Mouse (Mus musculus) hindbrain, embryonic 11.5 days (tissue): ENCODE data around the gene Rgl1. TPM values are rescaled to one million over a fixed set of nuclear protein-coding genes. Genes with fewer than 3 reads are reported as not detected.

ENCODE experiments used
- ATAC-seq: fragments of 200-750 bp; cut with Nextera tagmentation; 2 replicates; pipeline ENCODE4 v1.8.0; 2017; ENCODE audit warnings: mild to moderate bottlenecking, moderate TSS enrichment, moderate library complexity; ENCODE audit not compliant: low FRiP score
- DNase-seq: peaks from one replicate; pipeline ENCODE4 v3.0.0-alpha.2; 2015; ENCODE audit warnings: low spot score
- H3K27ac ChIP-seq: fragments of 300-500 bp; sonication (generic); 2 replicates; pipeline ENCODE4 v1.5.1; 2014; ENCODE audit warnings: mild to moderate bottlenecking, low read depth, low read length
- H3K27me3 ChIP-seq: fragments of 300-500 bp; sonication (generic); 2 replicates; pipeline ENCODE4 v1.6.1; 2014; ENCODE audit warnings: mild to moderate bottlenecking, low read length, moderate library complexity, mixed read lengths; ENCODE audit not compliant: control insufficient read depth, insufficient read depth
- H3K36me3 ChIP-seq: fragments of 300-500 bp; sonication (generic); 2 replicates; pipeline ENCODE4 v1.6.1; 2014; ENCODE audit warnings: mild to moderate bottlenecking, low read length, moderate library complexity, mixed read lengths; ENCODE audit not compliant: control insufficient read depth, insufficient read depth
- H3K4me1 ChIP-seq: fragments of 300-500 bp; sonication (generic); replicated peaks from 2 replicates; pipeline ENCODE4 v1.6.1; 2014; ENCODE audit warnings: low read length, mixed read lengths; ENCODE audit not compliant: control insufficient read depth, insufficient read depth
- H3K4me2 ChIP-seq: fragments of 300-500 bp; sonication (generic); replicated peaks from 2 replicates; pipeline ENCODE4 v1.6.1; 2014; ENCODE audit warnings: mild to moderate bottlenecking, low read depth, low read length
- H3K4me3 ChIP-seq: fragments of 300-500 bp; sonication (generic); 2 replicates; pipeline ENCODE4 v1.5.1; 2014; ENCODE audit warnings: low read depth, low read length
- H3K9ac ChIP-seq: fragments of 300-500 bp; sonication (generic); 2 replicates; pipeline ENCODE4 v1.6.1; 2014; ENCODE audit warnings: low read depth, low read length
- H3K9me3 ChIP-seq: fragments of 300-500 bp; sonication (generic); 2 replicates; pipeline ENCODE4 v1.6.1; 2016; ENCODE audit warnings: low read length; ENCODE audit not compliant: control insufficient read depth
- WGBS: fragments of 180-500 bp; shearing (Covaris S2); extraction: QIAGEN DNeasy Blood & Tissue Kit; methylation state at CpG from one replicate; pipeline ENCODE4 v1.1.7; 2014; 5-methylcytosine and 5-hydroxymethylcytosine counted together
- polyA plus RNA-seq: library from polyadenylated mRNA; unstranded; fragments of >200 nt; fragmentation: Nextera tagmentation; extraction: Ambion mirVana; gene quantifications from 2 replicates; pipeline ENCODE4 v1.2.1, GENCODE M21; 2014

The Rgl1 gene
- polyA plus RNA-seq, 1 experiment from 2014 or later, result 26.6 TPM

GRCm38 (mm10) chr1:152621624-152622023, 144.5 kb downstream of the Rgl1 start:
- peaks cover 6% of the 10 kb centered on the region for H3K4me1 ChIP-seq
- ATAC-seq, result no peak
- H3K4me2 ChIP-seq, result no peak overlapping the region
- no peak overlapping the region for H3K27ac ChIP-seq
- H3K36me3 ChIP-seq, result no peaks in the 10 kb centered on the region
- WGBS, result 89% methylated on average over 4 of the region's 4 CpGs
- no peak overlapping the region for H3K4me3 ChIP-seq
- no peak overlapping the region for H3K9ac ChIP-seq
- no peaks in the 10 kb centered on the region; the same call in 1 of the 2 replicates for H3K27me3 ChIP-seq
- H3K9me3 ChIP-seq, result no peaks in the 10 kb centered on the region
- no peak for DNase-seq

DNA sequence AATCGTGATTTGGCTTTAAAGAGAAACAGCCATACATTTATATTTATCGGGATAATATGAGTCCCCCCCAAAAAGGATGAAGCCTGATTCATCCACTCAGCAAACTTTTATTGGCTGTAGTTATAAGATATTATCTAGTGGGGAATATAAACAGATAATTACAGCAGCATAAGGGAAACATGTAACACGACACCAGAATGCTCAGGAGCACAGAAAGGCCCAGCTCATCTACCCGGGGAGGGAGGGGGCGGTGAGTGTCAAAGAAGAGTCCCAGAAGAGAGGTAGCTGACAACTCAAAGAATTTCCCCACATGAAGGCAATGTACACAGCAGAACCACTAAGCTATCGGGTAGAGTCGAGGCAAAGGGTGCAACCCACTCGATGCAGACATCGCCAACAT, 146.8 kb downstream of the Rgl1 start:
- no peaks in the 10 kb centered on the region for H3K36me3 ChIP-seq
- 84% methylated on average over 9 of the region's 9 CpGs for WGBS
- no peak for ATAC-seq

DNA sequence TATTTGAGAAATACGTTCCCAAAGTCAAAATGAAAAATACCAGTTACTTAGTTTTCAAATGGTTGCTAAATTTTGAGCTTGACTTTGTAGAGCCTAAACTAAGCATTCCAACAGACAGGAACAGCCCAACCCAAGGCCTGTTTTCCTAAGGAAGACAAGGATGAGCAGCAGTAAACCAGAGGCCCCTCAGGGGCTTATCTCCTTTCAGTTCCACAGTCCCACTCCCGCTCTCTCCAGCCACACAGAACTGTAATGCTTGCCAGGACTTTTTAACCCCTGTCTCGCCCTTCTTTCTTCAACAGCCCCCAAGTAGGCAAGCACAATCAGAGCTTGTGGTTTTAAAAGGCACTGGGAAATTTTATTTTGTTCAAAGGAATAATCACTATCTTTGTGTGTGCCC, 147.3 kb downstream of the Rgl1 start:
- H3K4me3 ChIP-seq, result no peak overlapping the region
- no peak overlapping the region for H3K4me2 ChIP-seq
- peaks cover 3% of the 10 kb centered on the region for H3K4me1 ChIP-seq
- H3K27me3 ChIP-seq, result no peaks in the 10 kb centered on the region
- DNase-seq (no peak), ATAC-seq (no peak)
- 94% methylated on average over 3 of the region's 3 CpGs for WGBS
- H3K9ac ChIP-seq, result no peak overlapping the region
- no peaks in the 10 kb centered on the region for H3K9me3 ChIP-seq
- H3K27ac ChIP-seq, result no peak overlapping the region
- no peaks in the 10 kb centered on the region for H3K36me3 ChIP-seq

More for the DNA sequence above, 146.8 kb downstream of the Rgl1 start:
- no peak overlapping the region for H3K4me3 ChIP-seq
- no peak for DNase-seq
- H3K27ac ChIP-seq, result no peak overlapping the region
- H3K9ac ChIP-seq, result no peak overlapping the region
- peaks cover 3% of the 10 kb centered on the region for H3K4me1 ChIP-seq
- no peak overlapping the region for H3K4me2 ChIP-seq
- H3K9me3 ChIP-seq, result no peaks in the 10 kb centered on the region
- no peaks in the 10 kb centered on the region for H3K27me3 ChIP-seq

DNA sequence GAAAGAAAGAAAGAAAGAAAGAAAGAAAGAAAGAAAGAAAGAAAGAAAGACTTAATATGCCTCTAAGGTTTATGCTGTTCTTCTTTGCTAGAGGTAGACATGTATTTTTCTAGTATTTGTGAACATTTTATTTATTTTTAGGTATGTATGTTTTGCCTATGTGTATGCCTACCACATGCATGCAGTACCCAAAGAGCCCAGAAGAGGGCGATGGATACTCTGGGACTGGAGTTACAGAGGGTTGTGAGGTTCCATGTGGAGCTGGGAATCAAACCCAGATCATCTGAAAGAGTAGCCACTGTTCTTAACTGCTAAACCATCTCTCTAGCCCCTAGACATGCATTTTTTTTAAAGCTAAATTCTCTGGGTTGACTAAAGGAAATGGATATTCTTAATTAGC, 147.8 kb downstream of the Rgl1 start:
- no peaks in the 10 kb centered on the region for H3K27me3 ChIP-seq
- H3K36me3 ChIP-seq, result no peaks in the 10 kb centered on the region
- no peak for ATAC-seq
- H3K9ac ChIP-seq, result no peak overlapping the region
- H3K9me3 ChIP-seq, result no peaks in the 10 kb centered on the region
- H3K27ac ChIP-seq, result no peak overlapping the region
- no peak for DNase-seq
- H3K4me2 ChIP-seq, result no peak overlapping the region
- no peaks in the 10 kb centered on the region; the same call in 1 of the 2 replicates for H3K4me1 ChIP-seq
- WGBS, result 43% methylated on average over 1 of the region's 1 CpGs
- H3K4me3 ChIP-seq, result no peak overlapping the region

DNA sequence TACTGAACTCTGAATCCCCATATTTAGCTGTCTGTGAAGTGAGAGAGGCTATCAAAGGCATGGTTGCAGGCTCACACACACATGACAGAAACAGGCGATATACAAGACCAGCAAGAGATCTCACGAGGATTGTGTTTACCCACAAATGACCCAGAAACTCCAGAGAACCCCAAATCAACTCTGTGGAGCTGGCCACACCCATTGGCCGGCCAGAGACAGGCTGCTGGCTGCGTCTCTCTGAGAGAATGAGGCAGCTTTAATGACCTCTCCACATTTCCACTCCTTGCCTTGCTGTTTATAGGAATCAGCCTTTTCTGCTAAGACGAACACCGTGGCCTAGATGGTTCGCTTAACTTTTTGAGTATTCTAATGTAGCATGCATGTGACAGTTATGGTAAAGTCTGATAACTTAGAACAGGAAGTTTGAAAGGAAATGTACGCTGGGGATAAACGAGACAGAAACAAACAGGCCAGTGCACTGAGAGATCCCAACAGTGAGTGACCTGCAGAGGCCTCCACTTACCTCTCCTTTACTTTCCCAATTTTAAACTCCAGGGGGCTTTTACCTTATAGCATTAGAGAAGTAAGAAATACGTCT, 148.3 kb downstream of the Rgl1 start:
- H3K9ac ChIP-seq, result no peak overlapping the region
- no peak overlapping the region for H3K27ac ChIP-seq
- H3K36me3 ChIP-seq, result no peaks in the 10 kb centered on the region
- H3K27me3 ChIP-seq, result no peaks in the 10 kb centered on the region
- no peak overlapping the region for H3K4me3 ChIP-seq
- H3K9me3 ChIP-seq, result no peaks in the 10 kb centered on the region
- no peaks in the 10 kb centered on the region; the same call in 1 of the 2 replicates for H3K4me1 ChIP-seq
- DNase-seq (no peak), ATAC-seq (no peak)
- 90% methylated on average over 10 of the region's 10 CpGs for WGBS
- no peak overlapping the region for H3K4me2 ChIP-seq

GRCm38 (mm10) chr1:152616777-152617057, 149.4 kb downstream of the Rgl1 start:
- Histone ChIP-seq H3K9ac (no peak overlapping the region), H3K27me3 (no peaks in the 10 kb centered on the region), H3K4me1 (no peaks in the 10 kb centered on the region), H3K36me3 (no peaks in the 10 kb centered on the region), H3K4me3 (no peak overlapping the region), H3K4me2 (no peak overlapping the region), H3K9me3 (no peaks in the 10 kb centered on the region), H3K27ac (no peak overlapping the region)
- no peak for DNase-seq
- no peak for ATAC-seq

DNA sequence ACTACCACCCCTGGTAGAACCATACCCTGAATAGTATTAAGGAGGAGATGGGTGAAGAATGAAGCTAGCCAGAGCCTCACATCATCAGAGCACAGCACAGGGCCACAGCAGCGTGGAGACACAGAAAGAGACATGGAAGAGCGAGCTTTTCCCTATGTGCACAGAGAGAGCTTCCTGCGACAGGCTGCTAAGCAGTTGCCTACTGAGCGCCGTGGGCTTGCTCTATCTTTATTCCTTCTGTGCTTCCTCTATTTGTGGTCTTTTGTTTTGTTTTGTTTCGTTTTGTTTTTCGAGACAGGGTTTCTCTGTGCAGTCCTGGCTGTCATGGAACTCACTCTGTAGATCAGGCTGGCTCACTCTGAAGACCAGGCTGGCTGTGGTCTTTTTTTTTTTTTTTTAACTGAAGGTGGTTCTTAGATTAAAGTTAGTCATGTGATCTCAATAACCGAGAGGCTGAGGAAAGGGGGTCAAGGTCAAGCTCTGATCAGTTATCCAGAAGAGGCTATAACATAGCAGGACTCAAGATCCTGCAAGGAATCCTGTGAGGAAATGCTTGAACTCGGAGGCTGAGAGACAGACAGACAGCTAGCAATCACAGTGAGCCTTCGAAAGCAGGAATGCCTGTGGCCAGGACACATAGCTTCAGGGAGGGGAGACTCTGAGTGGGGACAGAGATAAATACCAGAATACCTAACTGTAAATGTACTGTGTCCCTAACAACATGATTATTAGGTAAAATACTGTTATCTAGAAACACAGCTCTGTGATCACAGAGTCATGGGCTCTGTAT, 150.0 kb downstream of the Rgl1 start:
- no peak overlapping the region for H3K27ac ChIP-seq
- H3K36me3 ChIP-seq, result no peaks in the 10 kb centered on the region
- H3K4me1 ChIP-seq, result no peaks in the 10 kb centered on the region
- ATAC-seq (no peak), DNase-seq (no peak)
- no peaks in the 10 kb centered on the region for H3K27me3 ChIP-seq
- 84% methylated on average over 10 of the region's 10 CpGs for WGBS
- H3K4me2 ChIP-seq, result no peak overlapping the region
- no peaks in the 10 kb centered on the region for H3K9me3 ChIP-seq
- H3K4me3 ChIP-seq, result no peak overlapping the region
- H3K9ac ChIP-seq, result no peak overlapping the region

- DNase-seq (no peak), ATAC-seq (no peak)
- no peak overlapping the region for H3K9ac ChIP-seq
- H3K4me1 ChIP-seq, result no peaks in the 10 kb centered on the region
- no peak overlapping the region for H3K4me2 ChIP-seq
- no peak overlapping the region for H3K4me3 ChIP-seq
- H3K27me3 ChIP-seq, result no peaks in the 10 kb centered on the region
- no peak overlapping the region for H3K27ac ChIP-seq
- no peaks in the 10 kb centered on the region for H3K36me3 ChIP-seq
- no peaks in the 10 kb centered on the region for H3K9me3 ChIP-seq
- 75% methylated on average over 7 of the region's 7 CpGs for WGBS
Measured at GRCm38 (mm10) chr1:152614743-152615380, 151.3 kb downstream of the Rgl1 start.
